Mouse (Mus musculus) spleen, postnatal 4 days (tissue): ENCODE data around the gene Gimap4.

Source experiments
- DNase-seq, 2 experiments: peaks; one replicate each; pipeline ENCODE4 v3.0.0; 2022; ENCODE audit warnings: low spot score in 2 of 2

Gimap4 gene

GRCm38 (mm10) chr6:48700251-48701075 is 16.1 kb downstream of the Gimap4 start:
- DNase-seq, result no peak

DNA sequence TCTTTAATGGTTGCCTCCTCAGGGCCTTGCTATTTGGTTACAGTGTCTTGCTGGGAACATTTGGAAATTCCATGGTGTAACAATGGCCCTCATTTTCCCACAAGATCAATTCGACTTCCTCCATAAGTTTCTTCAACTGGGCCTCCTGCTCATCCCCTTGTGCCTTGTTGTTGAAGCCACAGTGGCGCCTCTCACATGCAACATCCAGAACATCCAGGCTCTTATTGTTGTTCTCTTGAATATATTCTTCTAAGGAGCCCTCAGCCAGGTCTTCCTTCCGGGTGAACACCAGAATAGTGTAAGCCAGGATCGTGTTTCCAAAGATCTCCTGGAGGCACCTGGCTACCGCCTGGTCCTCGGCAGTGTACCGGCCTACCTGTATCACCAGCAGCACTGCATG is 17.8 kb downstream of the Gimap4 start:
- DNase-seq, result no peak

DNA sequence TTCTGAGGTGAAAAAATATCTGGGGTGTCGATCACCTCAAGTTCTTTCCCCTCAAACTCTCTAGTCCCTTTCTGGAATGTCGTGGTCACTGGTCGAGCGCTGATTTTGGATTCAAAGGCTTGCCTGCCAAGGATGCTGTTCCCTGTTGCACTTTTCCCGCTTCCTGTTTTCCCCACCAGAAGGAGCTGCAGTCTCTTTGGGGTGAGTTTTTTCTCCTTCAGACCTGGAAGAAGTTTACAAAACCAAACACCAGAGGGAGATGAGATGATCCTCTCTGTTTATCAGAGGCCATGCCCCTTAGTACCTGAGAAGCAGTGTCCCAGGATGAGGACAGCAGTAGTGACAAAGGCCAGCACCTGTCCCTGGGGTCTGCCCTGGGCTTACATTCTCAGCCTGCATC is 18.3 kb downstream of the Gimap4 start:
- DNase-seq, result no peak

GRCm38 (mm10) chr6:48704146-48704545 is 19.8 kb downstream of the Gimap4 start:
- DNase-seq, result no peak

- DNase-seq, result no peak
These were observed 21.8 kb downstream of the Gimap4 start for GRCm38 (mm10) chr6:48706130-48706529.

GRCm38 (mm10) chr6:48718455-48718854 is 34.1 kb downstream of the Gimap4 start, which contains the start of the genes Gm28053 and Gimap7:
Gene Gm28053, plus strand, starts transcription at chr6:48718607.
Gene Gimap7, plus strand, starts transcription at chr6:48718621.
- peak in 1 of 2 experiments; percentile 44 for DNase-seq

DNA sequence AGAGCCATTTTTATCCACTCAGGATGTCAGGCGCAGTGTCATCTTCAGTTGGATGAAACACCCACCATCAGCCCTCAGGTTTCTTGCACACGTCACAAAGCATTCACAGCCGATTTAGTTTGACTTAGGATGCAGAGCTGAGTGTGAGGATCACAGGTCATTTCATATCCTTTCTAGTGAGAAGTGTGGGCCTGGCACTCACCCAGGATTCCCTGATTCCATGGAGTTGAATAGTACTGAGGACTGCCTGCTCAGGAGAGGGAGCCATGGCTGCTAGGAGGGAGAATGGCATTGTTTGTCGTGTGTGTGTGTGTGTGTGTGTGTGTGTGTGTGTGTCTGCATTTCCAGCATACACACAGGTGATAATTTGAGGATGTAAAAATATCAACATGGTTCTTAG is 36.0 kb downstream of the Gimap4 start:
- DNase-seq, result no peak

DNA sequence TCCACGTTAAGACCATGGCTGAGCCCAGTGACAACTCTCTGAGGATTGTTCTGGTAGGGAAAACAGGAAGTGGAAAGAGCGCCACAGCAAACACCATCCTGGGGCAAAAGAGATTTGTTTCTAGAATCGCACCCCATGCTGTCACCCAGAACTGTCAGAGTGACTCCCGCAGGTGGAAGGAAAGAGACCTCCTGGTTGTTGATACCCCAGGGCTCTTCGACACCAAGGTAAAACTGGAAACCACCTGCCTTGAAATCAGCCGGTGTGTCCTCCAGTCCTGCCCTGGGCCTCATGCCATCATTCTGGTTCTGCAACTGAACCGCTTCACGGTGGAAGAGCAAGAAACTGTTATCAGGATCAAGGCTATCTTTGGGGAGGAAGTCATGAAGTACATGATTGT is 39.1 kb downstream of the Gimap4 start:
- DNase-seq, result no peak

GRCm38 (mm10) chr6:48725476-48725875 is 41.1 kb downstream of the Gimap4 start:
- no peak for DNase-seq

DNA sequence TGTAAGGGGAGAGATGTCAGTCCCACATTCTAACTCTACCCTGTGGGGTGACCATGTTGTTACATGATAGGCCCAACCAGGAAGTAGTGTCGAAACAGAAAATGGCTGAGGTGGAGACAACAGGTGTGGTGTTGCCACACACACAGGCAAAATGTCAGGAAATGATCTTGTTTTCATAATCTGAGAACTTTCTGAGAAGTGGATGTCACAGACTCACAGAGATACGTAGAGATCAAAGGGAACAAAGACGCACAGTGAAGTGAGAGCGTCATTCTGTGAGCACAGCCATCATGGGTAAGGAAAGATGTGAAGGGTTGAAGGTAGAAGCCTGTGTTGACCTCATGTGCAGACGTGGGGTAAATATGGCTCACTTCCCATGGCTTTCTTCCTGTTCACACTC is 43.4 kb downstream of the Gimap4 start:
- DNase-seq, result no peak

DNA sequence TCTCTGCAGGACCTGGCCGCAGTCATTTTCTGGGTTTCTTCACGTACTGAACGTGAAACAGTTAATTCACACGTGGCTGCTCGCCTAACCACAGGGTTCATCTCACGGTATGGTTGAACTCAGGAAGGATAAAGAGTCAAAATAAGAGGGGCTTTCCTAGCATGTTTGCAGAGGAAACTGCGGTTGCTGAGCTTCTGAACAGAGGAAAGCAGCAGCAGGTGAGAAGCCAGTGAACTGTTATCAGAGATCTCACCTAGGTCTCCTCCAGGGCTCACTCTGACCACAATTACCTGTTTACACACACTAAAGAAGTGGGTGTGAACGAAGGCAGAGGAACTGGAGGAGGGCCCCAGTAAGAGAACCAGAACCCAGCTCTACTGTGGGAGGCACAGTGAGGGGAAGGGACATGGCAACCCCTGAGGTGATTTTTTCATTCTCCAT is 48.5 kb downstream of the Gimap4 start:
- DNase-seq, result peak in 1 of 2 experiments; percentile 40

DNA sequence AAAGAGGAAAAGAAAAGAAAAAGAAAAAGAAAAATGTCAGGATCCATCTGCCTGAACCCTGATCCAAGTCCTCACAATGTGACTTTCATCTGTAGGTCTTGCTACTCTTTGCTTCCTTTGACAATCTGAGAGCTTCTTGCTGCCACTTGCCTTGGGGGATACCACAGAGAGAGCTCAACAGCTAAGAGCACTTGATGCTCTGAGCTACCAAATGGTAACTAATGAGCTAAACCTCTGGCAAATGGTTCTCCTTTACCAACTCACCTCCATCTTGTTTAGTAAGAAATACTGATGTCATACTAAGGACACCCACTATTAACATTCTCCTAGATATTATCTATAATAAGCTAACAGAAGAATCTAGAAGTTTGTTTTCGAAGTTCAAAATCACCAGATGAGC is 49.3 kb downstream of the Gimap4 start:
- no peak for DNase-seq

GRCm38 (mm10) chr6:48737053-48737452 is 52.7 kb downstream of the Gimap4 start:
- no peak for DNase-seq

- DNase-seq, result no peak
These were observed 53.3 kb downstream of the Gimap4 start for GRCm38 (mm10) chr6:48737688-48738087.

DNA sequence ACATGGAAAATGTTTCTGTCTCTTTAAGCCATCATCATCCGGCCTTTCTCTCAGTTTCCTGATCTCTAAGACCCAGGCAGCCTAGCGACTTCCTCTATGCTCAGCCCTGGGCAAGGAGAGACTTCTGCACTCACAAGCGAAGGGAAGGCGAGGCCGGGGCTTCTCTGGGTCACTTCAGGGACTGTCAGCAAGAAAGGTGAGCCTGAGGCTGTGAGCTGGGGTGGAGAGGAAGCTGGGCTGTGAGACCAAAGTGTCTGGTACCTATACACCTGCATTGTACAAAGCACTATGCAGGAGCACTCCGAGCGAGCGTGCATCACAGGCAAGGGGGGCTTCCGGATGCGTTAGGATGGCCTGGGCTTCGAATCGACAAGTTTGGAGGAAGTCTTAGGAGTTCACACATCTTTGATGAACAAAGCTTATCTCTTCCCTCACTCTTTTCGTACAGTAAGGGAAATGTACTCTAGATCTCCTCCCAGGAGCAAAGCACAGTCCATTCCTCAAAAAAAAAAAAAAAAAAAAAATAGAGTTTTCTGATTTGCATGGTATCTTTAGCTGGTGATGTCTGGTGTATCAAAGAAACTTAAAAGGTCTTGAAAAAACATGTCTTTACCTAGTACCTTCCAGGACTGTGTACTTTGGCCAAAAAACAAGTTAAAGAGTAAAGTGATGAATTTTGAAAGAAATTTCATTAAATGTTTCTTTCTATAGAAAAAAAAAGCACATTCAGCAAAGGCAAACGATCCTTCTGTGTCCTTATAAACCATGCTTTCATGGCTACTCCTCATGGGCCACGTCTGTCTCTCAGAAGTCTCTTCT is 54.8 kb downstream of the Gimap4 start, which contains the start of gene Gimap1:
Gene Gimap1 (plus strand): TSS at position 94 of the 819 bp plus-strand sequence.
- peak; percentile 58 to 81 for DNase-seq

GRCm38 (mm10) chr6:48739780-48740055 is 55.4 kb downstream of the Gimap4 start:
- no peak for DNase-seq

DNA sequence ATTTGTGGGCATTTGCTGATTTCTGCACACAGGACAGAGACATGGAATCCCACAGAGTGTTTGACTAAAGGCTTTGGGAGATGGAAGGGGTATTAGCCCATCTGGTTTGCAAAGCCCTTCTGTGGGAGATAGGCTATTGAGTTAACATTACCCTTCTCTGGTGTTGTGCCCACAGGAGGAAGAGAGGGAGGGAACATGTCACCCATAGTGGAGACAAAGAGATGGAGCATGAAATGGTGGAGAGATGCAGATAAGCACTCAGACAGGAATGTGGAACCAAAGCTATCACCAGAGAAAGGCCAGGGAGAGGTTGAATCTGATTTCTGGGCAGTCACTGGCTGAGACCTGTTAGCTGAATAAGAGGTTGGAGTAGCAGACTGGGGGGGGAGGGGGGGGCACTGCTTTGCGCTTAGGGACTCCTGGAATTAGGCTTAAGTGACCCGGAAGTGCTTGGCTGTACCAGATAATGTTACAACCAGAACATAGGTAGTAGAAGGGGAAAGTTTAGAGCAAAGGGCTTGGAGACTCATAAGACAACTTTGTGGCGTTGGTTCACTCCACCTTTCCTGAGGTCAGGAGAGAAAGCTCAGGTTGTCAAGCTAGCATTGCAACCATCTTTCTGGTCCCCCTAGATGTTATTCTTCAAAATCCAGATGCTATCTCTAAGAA is 56.3 kb downstream of the Gimap4 start:
- DNase-seq, result no peak

GRCm38 (mm10) chr6:48741273-48741672 is 56.9 kb downstream of the Gimap4 start:
- DNase-seq, result no peak
